Mouse (Mus musculus): ENCODE measurements around the gene Rasl10a.

DNA sequence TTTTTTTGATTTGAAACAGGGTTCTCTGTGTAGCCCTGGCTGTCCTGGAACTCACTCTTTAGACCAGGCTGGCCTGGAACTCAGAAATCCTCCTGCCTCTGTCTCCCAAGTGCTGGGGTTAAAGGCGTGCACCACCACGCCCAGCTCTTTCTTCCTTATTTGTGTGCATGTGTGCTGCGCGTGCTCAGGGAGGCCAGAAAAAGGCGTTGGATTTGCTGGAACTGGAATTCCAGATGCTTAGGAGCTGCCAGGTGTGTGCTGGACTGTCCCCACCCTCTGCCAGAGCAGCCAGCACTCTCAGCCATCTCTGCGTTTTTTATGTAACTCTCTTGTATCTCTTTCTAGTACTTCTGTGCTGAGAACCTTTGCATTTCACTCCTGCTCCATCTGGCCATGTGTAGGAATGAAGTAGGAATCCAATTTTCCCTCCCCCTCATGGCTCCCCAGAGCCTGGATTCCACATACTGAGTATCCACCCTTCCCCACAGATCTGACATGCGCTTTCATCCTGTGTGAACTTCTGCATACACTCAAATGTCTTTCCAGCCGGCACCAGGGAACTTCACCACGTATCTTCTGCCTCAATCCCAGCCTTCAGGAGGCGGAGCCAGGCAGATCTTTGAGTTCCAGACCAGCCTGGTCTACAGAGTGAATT, 5.6 kb upstream of the Rasl10a start:
- TF ChIP-seq CTCF (conservative IDR thresholded peaks at IDR 0.05; ENCODE audit: low read length), result no peak
- no peak for TF ChIP-seq NANOG (IDR thresholded peaks at IDR 0.05; ENCODE audit: borderline replicate concordance, low read length)
- TF ChIP-seq POU5F1 (IDR thresholded peaks at IDR 0.05; ENCODE audit: borderline replicate concordance, low read length), result no peak

Data from E14TG2a.4 (cell line).